Mouse (Mus musculus): ENCODE data around the gene Sde2.

The Sde2 gene

DNA sequence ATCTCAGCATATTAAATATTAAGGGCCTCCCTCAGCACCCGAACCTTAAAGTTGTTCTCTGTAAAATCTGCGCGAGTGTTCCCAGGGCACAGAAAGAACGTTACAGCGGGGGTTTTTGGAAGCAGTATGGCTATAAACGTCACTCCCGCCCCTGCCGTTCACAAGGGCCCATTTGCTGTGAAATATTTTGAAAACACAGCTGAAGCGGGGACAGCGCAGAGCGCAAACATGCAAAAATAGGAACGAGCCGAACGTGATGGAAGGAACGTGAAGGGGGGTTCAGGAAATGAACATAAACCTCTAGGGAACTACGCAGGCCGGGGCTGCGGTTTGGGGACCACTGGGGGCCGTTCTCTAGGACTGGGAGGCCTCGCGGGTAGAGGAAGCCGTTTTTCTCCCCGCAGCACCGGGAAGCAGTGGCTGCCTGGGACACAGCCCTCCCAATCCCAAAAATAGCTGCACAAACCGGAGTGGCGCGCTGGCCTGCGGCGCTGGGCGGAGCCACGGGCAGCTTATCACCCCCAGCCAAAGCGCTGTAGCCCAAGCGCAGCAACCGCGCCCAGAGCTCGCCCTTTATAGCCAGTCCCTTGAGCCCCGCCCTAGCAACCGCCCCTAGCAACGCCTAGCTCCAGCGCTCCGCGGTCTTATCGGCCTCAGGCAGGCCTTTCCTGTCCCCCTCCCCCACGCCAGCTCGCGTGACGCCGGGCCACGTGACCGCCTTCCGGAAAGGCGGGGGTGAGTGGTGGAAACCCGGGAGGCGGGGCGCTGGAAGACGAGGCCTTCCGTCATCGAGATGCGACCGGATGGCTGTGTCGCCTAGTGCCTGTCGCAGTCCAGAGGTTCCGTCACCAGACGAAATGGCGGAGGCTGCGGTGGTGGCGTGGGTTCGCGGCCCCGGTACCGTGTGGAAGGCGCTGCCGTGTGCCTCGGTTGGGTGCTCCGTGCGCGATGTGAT is at the start of gene Sde2:
TSS of gene Sde2 (plus strand) at position 812 of the 955 bp plus-strand sequence.
- DNase-seq (ENCODE audit: low spot score), result peak; percentile 100

DNA sequence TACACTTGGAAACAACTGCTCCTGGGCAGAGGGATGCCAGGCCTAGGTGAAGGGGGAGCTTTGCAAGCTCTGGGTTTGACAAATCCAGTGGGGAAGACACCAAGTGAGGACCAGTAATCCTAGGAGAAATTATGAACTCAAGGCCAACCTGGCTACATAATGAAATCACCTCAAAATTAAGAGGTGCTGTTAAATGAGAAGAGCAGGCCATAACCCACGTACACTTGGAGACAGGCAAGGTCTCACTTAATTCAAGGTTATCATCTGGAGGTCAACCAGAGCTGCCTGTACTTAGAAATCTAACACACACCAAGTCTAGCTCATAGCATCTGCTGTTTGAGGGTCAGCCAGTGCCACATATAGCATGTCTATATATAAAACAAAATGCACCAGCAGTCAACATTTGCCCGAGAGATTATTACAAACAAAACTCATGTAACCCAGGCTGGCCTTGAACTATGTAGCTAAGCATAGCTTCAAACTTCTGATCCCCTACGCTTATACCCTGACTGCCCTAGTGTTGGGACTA is 49.4 kb upstream of the Sde2 start:
- DNase-seq (ENCODE audit: low spot score), result no peak

DNA sequence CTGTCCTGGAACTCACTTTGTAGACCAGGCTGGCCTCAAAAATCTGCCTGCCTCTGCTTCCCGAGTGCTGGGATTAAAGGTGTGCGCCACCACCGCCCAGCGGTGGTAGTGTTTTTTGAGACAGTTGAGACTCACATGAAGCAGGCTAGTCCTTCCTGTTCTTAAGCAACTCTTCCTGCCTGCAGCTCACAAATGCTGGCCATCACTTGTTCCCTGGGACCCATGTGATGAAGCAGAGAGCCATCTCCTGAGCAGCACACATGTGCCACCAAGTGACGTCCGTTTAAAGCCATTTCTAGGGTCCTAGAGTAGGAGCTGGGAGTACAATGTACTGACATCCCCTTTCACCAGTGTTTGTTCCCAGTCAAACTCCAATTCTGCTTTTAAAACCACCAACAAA is 47.0 kb upstream of the Sde2 start:
- DNase-seq (ENCODE audit: low spot score), result no peak

DNA sequence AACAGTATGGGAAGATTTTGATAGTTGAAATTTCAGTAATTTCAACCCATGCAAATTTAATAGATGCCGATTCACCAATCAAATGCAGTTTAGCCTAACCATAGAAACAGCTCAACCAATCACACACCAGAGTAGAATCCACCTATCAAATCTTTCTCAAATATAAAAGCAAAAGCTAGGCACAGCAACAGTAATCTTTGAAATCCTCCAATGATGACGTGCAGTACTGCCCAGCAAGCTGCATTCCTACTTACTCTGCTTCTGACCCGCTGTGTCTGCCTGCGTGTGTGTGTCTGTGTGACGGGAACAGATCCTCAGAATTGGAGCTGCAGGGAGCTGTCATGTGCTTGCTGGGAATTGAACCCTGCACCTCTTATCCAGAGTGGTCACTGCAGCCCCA is 42.1 kb upstream of the Sde2 start:
- no peak for DNase-seq (ENCODE audit: low spot score)

DNA sequence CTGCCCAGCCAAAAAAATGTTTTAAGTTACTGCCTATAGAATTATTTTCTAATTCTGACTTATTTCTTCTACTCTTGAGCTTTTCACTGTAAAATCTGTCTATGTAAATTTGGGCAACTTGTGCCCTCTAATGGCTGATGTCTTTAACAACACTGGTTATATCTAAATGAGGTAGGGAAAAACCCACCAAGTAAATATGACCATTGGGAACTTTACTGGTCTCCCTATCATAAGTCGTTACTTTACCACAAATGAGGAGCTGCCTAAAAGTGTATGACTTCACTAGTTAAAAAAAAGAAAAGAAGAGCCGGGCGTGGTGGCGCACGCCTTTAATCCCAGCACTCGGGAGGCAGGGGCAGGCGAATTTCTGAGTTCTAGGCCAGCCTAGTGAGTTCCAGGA is 40.0 kb upstream of the Sde2 start:
- DNase-seq (ENCODE audit: low spot score), result peak; percentile 74

DNA sequence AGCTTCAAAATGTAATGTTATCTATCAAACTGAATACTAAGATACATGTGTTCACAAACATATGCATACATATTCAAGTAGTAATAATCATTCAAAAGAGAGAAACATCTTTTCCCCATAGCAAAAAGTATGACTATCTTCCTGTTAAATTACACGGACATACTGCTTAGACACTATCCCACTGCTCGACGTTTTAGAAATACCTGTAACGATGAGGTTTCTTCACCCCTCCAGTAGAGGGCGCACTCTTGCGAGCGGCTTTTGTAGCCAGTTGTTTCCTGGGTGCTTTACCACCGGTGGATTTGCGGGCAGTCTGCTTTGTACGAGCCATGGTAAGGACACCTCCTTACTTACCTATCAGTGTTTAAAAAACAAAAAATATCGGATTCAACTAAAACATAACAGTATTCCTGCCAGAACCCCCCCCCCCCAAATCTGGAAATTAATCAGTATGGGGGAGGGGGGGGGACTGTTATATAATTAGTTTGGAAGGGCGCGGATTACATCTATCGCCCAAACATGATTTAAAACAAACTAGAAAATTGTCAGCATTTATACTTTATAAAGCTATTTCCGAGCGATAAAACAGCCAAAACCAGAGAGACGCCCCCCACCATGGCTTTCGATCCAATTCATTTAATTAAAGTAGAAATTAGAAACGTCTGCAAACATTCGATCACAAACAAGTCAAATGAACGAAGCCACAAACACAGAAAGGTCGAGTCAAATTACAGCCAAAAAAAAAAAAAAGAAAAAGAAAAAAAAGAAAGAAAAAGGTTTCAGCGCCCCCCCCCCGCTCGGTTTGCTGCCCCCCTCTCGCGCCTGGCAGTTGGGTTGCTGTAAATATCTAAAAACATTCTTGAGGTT is 39.1 kb upstream of the Sde2 start:
- DNase-seq (ENCODE audit: low spot score), result peak; percentile 69

DNA sequence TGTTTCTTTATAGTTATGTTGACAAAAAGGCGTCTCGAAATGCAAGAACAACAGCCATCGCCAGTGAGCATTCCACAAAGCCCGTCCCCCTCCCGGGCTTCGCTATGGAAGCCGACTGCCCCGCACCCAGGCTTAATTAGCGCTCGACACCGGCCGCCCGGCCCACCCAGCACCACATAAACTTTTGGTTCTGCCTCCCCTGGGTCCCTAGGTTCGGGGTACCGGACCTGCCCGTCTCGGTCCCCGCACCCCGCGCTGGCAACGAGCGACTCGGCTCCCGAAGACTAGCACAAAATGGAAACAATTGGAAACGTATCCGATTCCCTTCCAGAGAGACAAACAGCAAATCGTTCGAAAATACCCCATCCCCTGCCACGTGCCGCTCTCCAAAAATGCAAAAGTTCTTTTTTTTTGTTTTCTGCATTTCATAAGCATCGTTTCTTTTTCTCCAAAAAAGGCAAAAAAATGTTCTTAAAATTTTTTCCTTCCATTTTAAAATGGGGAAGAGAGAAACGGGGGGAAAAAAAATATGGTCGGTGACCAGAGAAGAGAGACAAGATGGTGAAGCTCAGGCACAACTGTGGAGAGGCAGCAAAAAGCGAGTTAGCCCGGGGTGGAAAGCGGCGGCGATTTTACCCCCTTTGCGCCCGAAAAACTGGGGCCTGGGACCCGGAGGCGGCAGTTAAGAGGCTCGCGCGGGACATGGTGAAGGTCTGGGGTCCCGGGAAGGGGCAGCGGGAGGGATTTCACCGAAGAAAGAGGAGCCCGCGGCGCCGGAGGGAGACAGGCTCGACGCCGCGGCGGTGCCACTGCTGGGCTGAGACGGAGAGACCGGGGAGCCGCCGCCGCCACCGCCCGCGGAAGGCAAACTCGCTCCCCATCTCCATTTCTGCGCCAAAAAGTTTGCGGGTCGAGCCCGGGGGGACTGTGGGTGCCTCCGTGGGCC is 38.2 kb upstream of the Sde2 start:
- peak; percentile 73 for DNase-seq (ENCODE audit: low spot score)

DNA sequence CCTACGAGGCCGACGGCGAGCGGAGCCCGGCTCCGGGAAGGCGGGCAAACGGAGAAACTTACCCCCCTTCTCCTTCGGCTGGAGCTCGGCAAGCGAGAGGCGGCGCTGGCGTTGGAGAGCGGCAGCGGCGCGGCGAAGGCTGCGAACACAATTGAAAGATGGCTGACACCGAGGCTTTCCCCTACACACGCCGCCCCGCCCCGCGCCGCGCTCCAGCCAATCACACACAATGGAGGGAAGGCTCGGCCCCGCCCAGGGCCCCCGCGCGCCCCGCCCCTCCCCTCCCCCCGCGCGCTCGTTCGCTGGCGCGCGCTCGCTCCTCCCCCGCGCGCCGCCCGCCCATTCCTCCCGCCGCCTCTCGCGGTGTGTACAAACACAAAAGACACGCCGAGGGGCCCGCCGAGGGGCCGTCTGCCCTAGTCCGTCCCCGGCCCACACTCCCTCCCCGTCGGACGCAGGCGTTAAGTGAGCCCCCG is 37.5 kb upstream of the Sde2 start:
- DNase-seq (ENCODE audit: low spot score), result peak; percentile 97

DNA sequence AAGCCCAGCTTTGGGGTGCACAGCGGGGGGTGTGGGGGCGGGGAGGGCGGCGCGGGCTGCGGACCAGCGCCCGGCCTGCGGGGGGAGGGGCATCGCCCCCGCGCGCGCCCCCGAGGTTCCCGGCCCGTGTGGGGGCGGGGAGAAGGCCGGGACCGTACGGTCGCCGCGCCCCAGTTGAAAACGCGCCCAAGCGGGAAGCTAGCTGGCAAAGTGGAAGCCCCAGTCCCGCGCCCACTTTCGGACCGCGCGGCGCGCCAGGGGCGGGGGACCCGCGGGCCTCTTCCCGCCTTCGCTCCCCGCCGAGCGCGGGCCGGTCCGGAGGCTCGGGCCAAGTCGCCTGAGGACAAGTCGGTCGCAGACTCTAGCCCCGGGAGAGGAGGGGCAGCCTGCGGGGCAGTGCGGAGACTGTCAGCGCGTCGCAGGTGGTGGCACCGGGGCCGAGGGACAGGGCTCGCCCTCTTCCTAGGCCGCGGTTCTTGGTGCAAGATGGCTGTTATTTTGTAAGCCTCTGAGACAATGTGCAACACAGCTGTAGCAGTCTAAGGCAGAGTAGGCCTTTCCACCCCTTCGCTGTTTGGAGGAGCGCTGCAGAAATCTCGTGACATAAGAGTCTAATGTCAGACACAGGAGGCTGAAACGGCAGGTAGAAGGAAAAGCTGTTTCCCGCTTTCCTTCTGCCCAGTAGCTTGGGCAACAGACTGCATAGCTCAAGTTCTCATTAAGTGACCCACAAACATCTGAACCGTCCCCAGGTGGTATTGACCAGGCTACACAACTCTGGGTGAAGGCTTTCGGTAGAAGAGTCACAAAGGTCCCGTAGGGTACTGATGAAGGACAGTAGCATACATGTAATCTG is 36.8 kb upstream of the Sde2 start, which contains the start of gene H3f3a:
TSS of gene H3f3a (minus strand) at position 59 of the 856 bp plus-strand sequence.
- DNase-seq (ENCODE audit: low spot score), result peak; percentile 73

DNA sequence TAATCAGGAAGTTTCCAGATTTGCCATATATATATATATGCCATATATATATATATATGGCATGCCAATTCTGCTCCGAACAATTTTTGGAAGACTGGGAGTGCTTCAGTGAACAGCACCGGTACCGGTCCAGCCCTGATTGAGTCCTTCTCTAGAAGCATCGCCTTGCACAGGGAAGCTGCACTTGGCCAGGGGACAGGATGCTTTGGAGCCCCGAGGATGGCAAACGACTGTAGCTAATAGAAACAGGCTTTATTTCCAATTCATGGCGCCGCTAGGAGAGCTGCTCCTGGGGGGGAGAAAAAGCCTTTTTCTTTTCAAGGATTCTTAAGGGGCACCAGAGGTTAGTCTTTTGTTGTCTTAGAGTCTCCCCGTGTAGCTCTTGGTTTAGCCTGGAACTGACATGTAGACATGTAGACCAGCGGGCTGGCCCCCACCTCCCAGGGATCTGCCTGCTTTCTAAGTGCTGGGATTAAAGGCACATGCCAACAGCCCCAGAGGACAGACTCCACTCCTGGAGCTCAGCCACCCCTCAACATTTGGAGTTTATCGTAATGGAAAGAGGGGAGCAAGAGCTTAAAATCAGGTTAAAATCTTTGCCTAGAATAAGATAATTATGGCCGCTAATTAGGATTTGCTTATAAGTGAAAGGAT is 35.4 kb upstream of the Sde2 start:
- no peak for DNase-seq (ENCODE audit: low spot score)

DNA sequence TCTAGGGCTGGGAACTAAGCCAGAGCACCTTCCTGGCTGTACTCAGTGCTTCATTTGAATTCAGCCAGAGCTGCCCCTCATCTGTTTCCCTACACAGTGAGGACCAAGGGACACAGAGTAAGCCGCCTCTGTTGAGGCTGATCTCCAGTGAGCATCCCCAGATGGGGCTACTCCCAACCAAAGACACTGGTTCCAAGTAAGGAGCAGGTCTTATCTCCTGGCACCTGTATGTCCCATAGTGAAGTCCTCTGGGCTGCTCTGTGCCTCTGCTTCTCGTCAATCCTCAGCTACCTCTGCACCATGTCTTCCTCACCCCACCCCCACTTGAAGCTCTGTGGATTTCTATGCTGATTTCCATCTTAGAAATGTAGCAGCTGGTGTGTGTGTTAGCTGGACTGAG is 32.9 kb upstream of the Sde2 start:
- no peak for DNase-seq (ENCODE audit: low spot score)

DNA sequence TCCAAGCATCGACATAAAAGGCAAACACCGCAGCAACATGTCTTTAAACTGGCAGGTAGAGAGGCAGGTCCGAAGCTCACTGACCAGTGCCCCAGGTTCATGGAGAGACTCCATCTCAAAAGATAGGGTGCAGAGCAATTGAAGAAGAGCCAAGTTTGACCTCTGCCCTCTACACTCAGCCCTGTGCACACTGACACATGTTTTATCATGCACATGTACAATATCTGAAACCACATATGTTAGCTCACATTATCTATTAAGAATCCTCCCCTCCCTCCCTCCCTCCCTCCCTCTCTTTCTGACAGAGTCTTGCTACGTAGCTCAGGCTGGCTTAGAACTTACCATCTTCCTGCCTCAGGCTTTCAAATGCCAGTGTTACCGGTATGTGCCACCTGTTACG is 29.8 kb upstream of the Sde2 start:
- DNase-seq (ENCODE audit: low spot score), result no peak

DNA sequence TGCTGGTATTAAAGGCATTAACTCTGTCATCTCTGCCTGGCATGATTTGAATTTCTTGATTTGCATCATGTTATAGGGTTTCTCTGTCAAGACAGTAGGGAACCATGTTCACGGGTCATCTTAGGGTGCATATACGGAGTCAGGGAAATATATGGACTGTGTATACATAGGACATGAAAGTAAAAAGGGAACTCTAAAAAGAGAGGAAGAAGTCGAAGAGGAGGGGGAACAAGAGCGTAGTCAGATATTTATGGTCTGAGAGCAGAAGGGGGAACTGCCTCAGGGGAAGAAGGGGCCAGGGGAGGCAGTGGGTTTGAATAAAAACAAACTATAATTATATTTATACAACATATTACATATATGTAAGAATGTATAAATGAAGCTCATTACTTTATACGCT is 28.7 kb upstream of the Sde2 start:
- DNase-seq (ENCODE audit: low spot score), result no peak

DNA sequence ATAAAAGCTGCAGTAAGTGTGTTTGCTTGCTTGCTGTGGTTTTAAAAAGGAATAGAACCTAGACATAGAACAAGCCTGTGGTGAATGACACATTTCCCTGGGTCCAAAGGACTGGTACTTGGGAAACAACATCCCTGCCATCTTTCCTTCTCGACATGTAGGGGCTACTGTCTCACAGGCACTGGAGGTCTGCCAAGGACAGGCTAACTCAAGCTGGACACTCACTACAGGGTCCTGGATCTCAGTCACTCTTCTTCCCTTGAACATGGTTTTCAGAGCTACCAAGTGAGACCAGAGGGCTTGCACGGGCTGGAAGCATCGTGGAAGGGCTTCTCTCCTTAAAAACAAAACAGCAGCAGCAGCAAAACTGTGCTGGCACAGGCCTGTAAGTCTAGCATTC is 27.2 kb upstream of the Sde2 start:
- no peak for DNase-seq (ENCODE audit: low spot score)

DNA sequence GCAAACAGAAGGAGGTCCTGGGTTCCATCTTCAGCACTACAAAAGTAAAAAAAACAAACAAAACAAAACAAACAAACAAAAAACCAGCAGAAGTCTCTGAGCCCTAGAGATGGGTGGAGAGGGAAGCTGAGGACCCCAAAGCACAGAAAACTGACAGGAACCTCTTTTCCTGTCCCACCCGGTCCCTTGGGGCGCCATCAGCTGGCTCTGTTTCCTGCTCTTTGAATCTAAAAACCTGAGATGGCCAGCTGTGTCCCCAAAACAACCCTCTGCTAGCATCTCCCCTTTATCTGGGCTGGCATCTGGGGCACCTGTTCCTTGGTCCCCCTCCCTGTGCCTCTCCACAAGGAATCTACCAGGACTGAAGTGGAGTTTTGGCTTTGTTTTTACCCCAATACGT is 26.2 kb upstream of the Sde2 start:
- DNase-seq (ENCODE audit: low spot score), result no peak

DNA sequence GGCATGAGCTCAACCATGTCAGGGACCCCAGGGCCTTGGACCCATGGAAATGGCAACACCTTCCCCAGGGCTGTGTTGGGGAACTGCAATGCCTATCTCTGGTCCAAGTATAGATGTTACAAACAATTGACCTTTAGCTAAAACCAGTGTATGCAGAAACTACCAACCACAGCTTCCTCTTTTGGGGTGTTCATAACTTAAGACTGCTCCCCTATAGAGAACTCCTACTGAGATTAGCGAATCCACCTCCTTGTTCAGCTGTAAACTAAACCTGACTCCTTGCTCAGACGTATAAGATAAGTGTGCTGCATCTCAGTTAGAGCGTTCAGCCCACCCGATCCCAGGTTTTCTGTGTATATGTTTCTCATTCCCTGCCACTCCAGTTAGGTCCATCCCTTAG is 24.3 kb upstream of the Sde2 start:
- DNase-seq (ENCODE audit: low spot score), result no peak

DNA sequence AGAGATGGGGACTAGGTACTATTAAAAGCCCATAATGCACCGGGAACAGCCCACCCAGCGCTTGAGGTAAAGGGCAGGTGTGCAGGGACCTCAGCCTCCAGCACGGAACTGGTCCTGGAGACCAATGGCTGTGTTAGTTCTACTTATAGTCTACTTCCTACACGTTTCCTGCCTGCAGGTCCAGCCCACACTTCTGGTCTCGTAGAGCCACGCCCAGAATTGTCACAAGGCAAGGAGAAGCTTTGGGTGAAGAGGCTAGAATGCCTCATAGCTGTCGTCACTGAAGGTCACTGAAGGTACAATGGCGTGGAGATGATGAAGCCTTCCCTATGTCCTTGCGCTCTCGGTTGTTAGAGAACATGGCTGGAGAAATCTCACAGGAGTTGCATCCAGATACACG is 21.2 kb upstream of the Sde2 start:
- peak; percentile 86 for DNase-seq (ENCODE audit: low spot score)

DNA sequence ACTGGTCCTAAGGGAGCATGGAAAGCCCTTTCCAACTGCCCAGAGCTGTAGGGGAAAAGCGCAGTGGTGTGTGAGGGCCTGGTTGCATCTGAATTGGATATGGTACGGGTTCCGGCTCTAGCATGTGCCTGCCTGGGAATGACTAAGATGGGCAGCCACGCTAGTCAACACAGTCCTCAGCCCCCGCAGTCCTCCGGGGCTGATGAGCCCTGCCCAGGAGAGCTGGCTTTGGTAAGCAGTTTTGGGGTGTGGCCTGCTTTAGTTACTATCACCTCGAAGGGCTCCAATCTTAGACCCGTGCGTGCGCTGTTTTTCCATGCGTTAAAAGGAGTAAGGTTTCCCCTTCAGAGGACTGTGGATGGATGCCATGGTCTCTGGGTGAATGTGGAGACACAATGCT is 20.8 kb upstream of the Sde2 start:
- DNase-seq (ENCODE audit: low spot score), result peak; percentile 74

DNA sequence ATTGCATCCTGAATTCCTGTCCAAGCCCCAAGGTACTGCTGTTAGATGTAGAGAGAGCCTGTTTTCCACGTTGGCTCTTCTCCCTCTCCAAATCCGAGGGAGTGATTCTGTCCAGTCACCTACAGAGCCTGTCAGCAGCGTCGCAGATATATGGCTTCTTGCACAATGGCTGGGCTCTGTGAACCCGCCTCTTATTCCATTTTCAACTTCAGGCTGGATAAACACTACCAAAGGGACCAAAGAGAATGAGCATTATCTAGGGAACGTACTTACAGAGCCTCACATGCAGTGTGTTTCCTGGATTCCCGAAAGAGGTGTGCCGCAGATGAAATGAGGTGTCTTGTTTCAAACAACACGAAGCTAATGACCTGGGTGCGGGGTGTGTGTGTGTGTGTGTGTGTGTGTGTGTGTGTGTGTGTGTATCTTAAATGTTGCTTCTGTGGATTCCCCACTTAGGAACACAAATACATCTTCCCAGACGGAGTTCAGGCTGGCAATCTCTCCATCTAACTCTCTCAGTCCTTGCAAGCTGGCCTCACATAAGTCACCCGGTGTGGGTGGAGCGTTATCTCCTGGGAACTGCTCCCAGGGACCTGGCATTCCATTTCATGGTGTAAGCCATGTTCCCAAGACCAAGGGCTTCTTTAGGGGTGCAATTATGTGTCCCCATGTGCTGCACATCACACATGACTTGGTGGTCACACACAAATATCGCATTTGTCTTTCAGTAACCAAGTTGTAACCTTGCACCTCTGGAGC is 20.2 kb upstream of the Sde2 start:
- peak; percentile 52 for DNase-seq (ENCODE audit: low spot score)

All from MN1 (cell line).